Mouse (Mus musculus) kidney, embryonic 14.5 days (tissue): Measurements from ENCODE around the gene Mthfd2. TPM values are rescaled to one million over a fixed set of nuclear protein-coding genes. Genes with fewer than 3 reads are reported as not detected.

Experiments
- ATAC-seq: fragments of 200-750 bp; cut with Nextera tagmentation; 2 replicates; pipeline ENCODE4 v1.8.0; 2017; ENCODE audit warnings: moderate number of reproducible peaks, mild to moderate bottlenecking, moderate TSS enrichment, moderate library complexity; ENCODE audit not compliant: low FRiP score, low TSS enrichment
- H3K27ac ChIP-seq: fragments of 300-500 bp; sonication (generic); 2 replicates; pipeline ENCODE4 v1.5.1; 2014; ENCODE audit warnings: low read depth, mild to moderate bottlenecking, low read length, moderate library complexity, mixed read lengths
- H3K27me3 ChIP-seq: fragments of 300-500 bp; sonication (generic); 2 replicates; pipeline ENCODE4 v1.6.1; 2014; ENCODE audit warnings: mild to moderate bottlenecking, low read length; ENCODE audit not compliant: control insufficient read depth, insufficient read depth
- H3K36me3 ChIP-seq: fragments of 300-500 bp; sonication (generic); 2 replicates; pipeline ENCODE4 v1.6.1; 2014; ENCODE audit warnings: low read length, mixed read lengths; ENCODE audit not compliant: control insufficient read depth, insufficient read depth
- H3K4me1 ChIP-seq: fragments of 300-500 bp; sonication (generic); 2 replicates; pipeline ENCODE4 v1.6.1; 2014; ENCODE audit warnings: low read length, mixed read lengths; ENCODE audit not compliant: control insufficient read depth, insufficient read depth
- H3K4me2 ChIP-seq: fragments of 300-500 bp; sonication (generic); replicated peaks from 2 replicates; pipeline ENCODE4 v1.6.1; 2014; ENCODE audit warnings: low read depth, mild to moderate bottlenecking, low read length
- H3K4me3 ChIP-seq: fragments of 300-500 bp; sonication (generic); 2 replicates; pipeline ENCODE4 v1.5.1; 2014; ENCODE audit warnings: mild to moderate bottlenecking, low read length
- H3K9ac ChIP-seq: fragments of 300-500 bp; sonication (generic); 2 replicates; pipeline ENCODE4 v1.6.1; 2014; ENCODE audit warnings: low read depth, mild to moderate bottlenecking, low read length, moderate library complexity
- H3K9me3 ChIP-seq: fragments of 300-500 bp; sonication (generic); 2 replicates; pipeline ENCODE4 v1.6.1; 2016; ENCODE audit warnings: low read length; ENCODE audit not compliant: control insufficient read depth
- WGBS: fragments of 180-500 bp; shearing (Covaris S2); extraction: QIAGEN DNeasy Blood & Tissue Kit; methylation state at CpG from one replicate; pipeline ENCODE4 v1.1.7; 2014; 5-methylcytosine and 5-hydroxymethylcytosine counted together
- polyA plus RNA-seq: library from polyadenylated mRNA; unstranded; fragments of >200 nt; fragmentation: Nextera tagmentation; extraction: Ambion mirVana; gene quantifications from 2 replicates; pipeline ENCODE4 v1.2.1, GENCODE M21; 2014

The Mthfd2 gene
- polyA plus RNA-seq, 1 experiment from 2014 or later = 50.8 TPM

GRCm38 (mm10) chr6:83317108-83317741 lies 8.5 kb downstream of the Mthfd2 start:
- H3K9me3 ChIP-seq = no peaks in the 10 kb centered on the region
- H3K36me3 ChIP-seq = peaks cover 11% of the 10 kb centered on the region
- WGBS = under 1% methylated on average over 52 of the region's 52 CpGs
- peak overlapping the region; percentile 77 for H3K4me2 ChIP-seq
- no peak overlapping the region for H3K27ac ChIP-seq
- H3K27me3 ChIP-seq = no peaks in the 10 kb centered on the region
- peaks cover 11% of the 10 kb centered on the region; the same call in 1 of the 2 replicates for H3K4me1 ChIP-seq
- H3K9ac ChIP-seq = peak overlapping the region; percentile 80
- peak; percentile 97 for ATAC-seq
- H3K4me3 ChIP-seq = peak overlapping the region; percentile 97

GRCm38 (mm10) chr6:83316022-83316421 lies 9.7 kb downstream of the Mthfd2 start:
- under 1% methylated on average over 10 of the region's 10 CpGs for WGBS
- peak overlapping the region; percentile 97 for H3K4me3 ChIP-seq
- peak overlapping the region; percentile 77 for H3K4me2 ChIP-seq
- H3K9ac ChIP-seq = no peak overlapping the region; the same call in 1 of the 2 replicates
- no peaks in the 10 kb centered on the region for H3K27me3 ChIP-seq
- H3K9me3 ChIP-seq = no peaks in the 10 kb centered on the region
- peaks cover 22% of the 10 kb centered on the region for H3K36me3 ChIP-seq
- peaks cover 11% of the 10 kb centered on the region; the same call in 1 of the 2 replicates for H3K4me1 ChIP-seq
- H3K27ac ChIP-seq = no peak overlapping the region
- ATAC-seq = 0 out of 2 replicates have a peak, but pooled peaks have one; percentile 29

GRCm38 (mm10) chr6:83315293-83315692 lies 10.4 kb downstream of the Mthfd2 start:
- Histone ChIP-seq H3K4me2 (peak overlapping the region; percentile 77; the same call in 1 of the 2 replicates), H3K9ac (no peak overlapping the region), H3K27me3 (no peaks in the 10 kb centered on the region), H3K36me3 (peaks cover 26% of the 10 kb centered on the region), H3K4me1 (peaks cover 11% of the 10 kb centered on the region; the same call in 1 of the 2 replicates), H3K27ac (no peak overlapping the region), H3K9me3 (no peaks in the 10 kb centered on the region), H3K4me3 (no peak overlapping the region)
- ATAC-seq = no peak

DNA sequence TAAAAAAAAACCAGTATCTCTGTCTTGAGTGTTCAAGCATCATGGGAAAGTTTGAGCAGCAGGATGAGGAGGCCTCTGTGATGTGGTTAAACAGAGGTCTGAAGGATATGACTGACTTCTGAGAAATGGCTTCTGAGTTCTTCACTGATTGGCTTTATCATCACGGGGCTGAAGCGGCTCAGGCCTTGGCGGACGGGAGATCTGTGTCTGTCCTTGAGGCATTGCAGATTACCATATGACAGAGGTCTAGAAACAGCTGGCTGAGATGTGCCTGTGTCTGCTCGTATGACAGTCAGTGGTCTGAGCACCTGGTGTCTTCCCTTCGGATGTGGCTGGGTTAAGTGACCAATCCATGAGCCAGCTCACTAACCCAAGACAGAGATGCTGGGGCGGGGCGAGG lies 13.2 kb downstream of the Mthfd2 start:
- H3K27ac ChIP-seq = no peak overlapping the region
- no peaks in the 10 kb centered on the region for H3K9me3 ChIP-seq
- no peaks in the 10 kb centered on the region for H3K27me3 ChIP-seq
- peaks cover 41% of the 10 kb centered on the region for H3K36me3 ChIP-seq
- no peak overlapping the region for H3K9ac ChIP-seq
- ATAC-seq = no peak
- H3K4me1 ChIP-seq = peaks cover 11% of the 10 kb centered on the region; the same call in 1 of the 2 replicates
- no peak overlapping the region for H3K4me3 ChIP-seq
- no peak overlapping the region for H3K4me2 ChIP-seq
- WGBS = 92% methylated on average over 8 of the region's 8 CpGs

- WGBS = 91% methylated on average over 7 of the region's 7 CpGs
- peaks cover 44% of the 10 kb centered on the region for H3K36me3 ChIP-seq
- H3K9ac ChIP-seq = no peak overlapping the region
- H3K9me3 ChIP-seq = no peaks in the 10 kb centered on the region
- no peak overlapping the region for H3K4me2 ChIP-seq
- H3K4me3 ChIP-seq = no peak overlapping the region
- no peaks in the 10 kb centered on the region for H3K27me3 ChIP-seq
- peaks cover 11% of the 10 kb centered on the region; the same call in 1 of the 2 replicates for H3K4me1 ChIP-seq
- no peak overlapping the region for H3K27ac ChIP-seq
- ATAC-seq = no peak
Observed at GRCm38 (mm10) chr6:83312021-83312420, 13.7 kb downstream of the Mthfd2 start.

DNA sequence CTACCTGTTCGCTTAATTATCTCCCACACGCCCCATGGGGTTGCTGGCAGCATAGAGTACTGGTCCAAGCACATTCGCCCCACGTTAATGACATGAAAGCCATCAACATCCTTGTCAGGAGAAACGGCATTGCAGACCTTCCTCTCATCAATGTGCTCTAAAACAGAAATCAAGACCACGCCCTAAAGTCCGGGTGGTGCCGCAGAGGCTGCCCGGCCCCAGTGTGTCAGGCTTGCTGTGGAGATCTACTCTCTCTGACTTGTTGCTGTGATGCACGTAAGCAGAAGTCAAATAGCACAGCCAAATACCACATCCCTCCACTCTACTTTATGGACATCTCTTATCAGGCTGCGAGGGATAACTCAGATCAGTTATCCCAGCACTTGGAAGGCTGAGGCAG lies 14.5 kb downstream of the Mthfd2 start:
- no peaks in the 10 kb centered on the region for H3K27me3 ChIP-seq
- H3K9ac ChIP-seq = no peak overlapping the region
- no peak for ATAC-seq
- H3K9me3 ChIP-seq = no peaks in the 10 kb centered on the region
- H3K4me3 ChIP-seq = no peak overlapping the region
- no peak overlapping the region for H3K4me2 ChIP-seq
- 92% methylated on average over 11 of the region's 11 CpGs for WGBS
- peaks cover 52% of the 10 kb centered on the region for H3K36me3 ChIP-seq
- H3K27ac ChIP-seq = no peak overlapping the region
- peaks cover 4% of the 10 kb centered on the region; the same call in 1 of the 2 replicates for H3K4me1 ChIP-seq

DNA sequence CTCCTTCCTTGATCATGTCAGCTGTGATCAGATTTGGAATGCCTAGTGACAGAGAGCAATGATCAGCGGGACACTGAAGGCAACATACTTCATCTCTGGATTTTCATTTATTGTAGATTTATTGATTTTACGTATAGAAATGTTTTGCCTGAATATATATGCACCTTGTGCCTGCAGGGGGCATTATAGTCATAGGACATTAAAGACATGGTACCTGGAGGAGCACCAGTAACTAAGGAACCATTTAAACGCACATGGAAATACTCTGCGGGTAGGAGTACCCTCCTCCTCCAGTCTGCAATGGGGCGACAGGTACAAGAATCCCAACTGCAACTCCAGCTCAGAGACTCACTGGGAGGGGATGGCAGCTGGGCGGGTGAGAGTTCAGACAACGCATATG lies 16.7 kb downstream of the Mthfd2 start:
- H3K4me2 ChIP-seq = no peak overlapping the region
- no peak overlapping the region for H3K4me3 ChIP-seq
- no peaks in the 10 kb centered on the region for H3K4me1 ChIP-seq
- H3K27me3 ChIP-seq = no peaks in the 10 kb centered on the region
- no peak overlapping the region for H3K9ac ChIP-seq
- no peak overlapping the region for H3K27ac ChIP-seq
- 91% methylated on average over 7 of the region's 7 CpGs for WGBS
- peaks cover 67% of the 10 kb centered on the region for H3K36me3 ChIP-seq
- H3K9me3 ChIP-seq = no peaks in the 10 kb centered on the region
- no peak for ATAC-seq

GRCm38 (mm10) chr6:83302264-83302663 lies 23.4 kb downstream of the Mthfd2 start:
- 0 out of 2 replicates have a peak, but pooled peaks have one; percentile 12 for ATAC-seq
- Histone ChIP-seq H3K9ac (no peak overlapping the region), H3K36me3 (peaks cover 26% of the 10 kb centered on the region), H3K4me2 (no peak overlapping the region), H3K27ac (no peak overlapping the region), H3K9me3 (no peaks in the 10 kb centered on the region), H3K4me1 (no peaks in the 10 kb centered on the region), H3K27me3 (no peaks in the 10 kb centered on the region), H3K4me3 (no peak overlapping the region)
- WGBS = 76% methylated on average over 5 of the region's 5 CpGs

- Histone ChIP-seq H3K9me3 (no peaks in the 10 kb centered on the region), H3K9ac (no peak overlapping the region), H3K36me3 (peaks cover 16% of the 10 kb centered on the region), H3K4me1 (no peaks in the 10 kb centered on the region), H3K27me3 (no peaks in the 10 kb centered on the region), H3K4me3 (no peak overlapping the region), H3K4me2 (no peak overlapping the region), H3K27ac (no peak overlapping the region)
- 83% methylated on average over 2 of the region's 2 CpGs for WGBS
- ATAC-seq = no peak
Observed at GRCm38 (mm10) chr6:83301294-83301693, 24.4 kb downstream of the Mthfd2 start.
